Mouse (Mus musculus) ES-E14 (cell line): ENCODE data around the gene Faap20.

Experiments
- CHD2 ChIP-seq: IDR thresholded peaks from 2 replicates; pipeline ENCODE4 v1.6.1; 2014; ENCODE audit warnings: mild to moderate bottlenecking, low read depth, low read length, inconsistent platforms
- HCFC1 ChIP-seq: IDR thresholded peaks from 2 replicates; pipeline ENCODE4 v1.6.1; 2012; ENCODE audit warnings: low read length, inconsistent platforms, borderline replicate concordance; ENCODE audit not compliant: insufficient read depth
- MAFK ChIP-seq: IDR thresholded peaks from 2 replicates; pipeline ENCODE4 v1.6.1; 2014; ENCODE audit warnings: mild to moderate bottlenecking, low read depth, low read length, inconsistent platforms; ENCODE audit not compliant: insufficient read depth
- ZC3H11A ChIP-seq: IDR thresholded peaks from 2 replicates; pipeline ENCODE4 v1.6.1; 2012; ENCODE audit warnings: low read depth, mild to moderate bottlenecking, inconsistent platforms, low read length, borderline replicate concordance

- no peak for TF ChIP-seq MAFK
- TF ChIP-seq ZC3H11A, result no peak
- TF ChIP-seq CHD2, result no peak
- TF ChIP-seq HCFC1, result no peak
Measured at GRCm38 (mm10) chr4:155215773-155216630, 33.6 kb upstream of the Faap20 start.
